Mouse (Mus musculus): ENCODE measurements around the gene Hoxa10. TPM values are rescaled to one million over a fixed set of nuclear protein-coding genes. Genes with fewer than 3 reads are reported as not detected.
A peak's percentile ranks its signal among the peaks of the same experiment; 100 is the strongest.

Hoxa10 gene
- 79.4 and 93.6 TPM in 2 replicates for polyA plus RNA-seq (2012; rRNA removed)

- peak; percentile 86 for DNase-seq (ENCODE audit: low spot score)
Measured at GRCm38 (mm10) chr6:52240389-52241000, at the start of gene Hoxa10. Hoxa10 (minus strand) TSS chr6:52240854.

DNA sequence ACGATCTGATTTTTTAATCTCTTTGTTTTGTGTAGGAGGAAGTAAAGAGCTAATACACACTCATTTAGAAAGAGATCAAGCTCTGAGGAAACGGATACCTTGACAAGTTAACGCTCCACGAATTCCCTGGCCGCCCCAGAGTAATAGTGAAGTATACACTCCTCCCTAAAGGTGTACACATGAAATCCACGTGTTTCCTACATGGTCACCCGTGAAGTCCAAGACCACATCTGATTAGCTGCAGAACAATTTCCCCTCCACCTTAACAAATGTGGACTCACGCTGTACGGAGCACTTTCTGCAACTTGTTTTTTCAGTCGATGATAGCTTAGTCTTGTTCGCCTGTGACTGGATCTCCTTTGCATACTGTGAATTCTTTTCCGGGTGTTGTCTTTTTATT is 49.5 kb upstream of the Hoxa10 start:
- DNase-seq (ENCODE audit: low spot score), result no peak

DNA sequence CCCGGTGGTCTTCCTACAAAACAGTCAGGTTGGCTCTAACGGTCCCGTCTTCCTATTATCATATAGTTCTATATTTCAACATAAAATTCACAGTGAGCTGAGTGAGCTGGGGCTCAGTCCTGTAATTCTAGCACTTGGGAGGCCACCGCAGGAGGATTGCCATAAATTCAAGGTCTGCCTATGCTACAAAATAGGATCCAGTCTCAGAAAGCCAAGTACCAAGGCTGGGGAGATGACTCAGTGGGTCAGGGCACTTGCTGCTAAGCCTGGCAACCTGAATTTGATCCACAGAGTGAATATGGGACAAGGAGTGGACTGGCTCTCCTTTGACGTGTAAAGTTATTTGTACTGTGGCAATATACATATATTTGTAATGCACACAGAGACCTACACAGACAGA is 43.2 kb upstream of the Hoxa10 start:
- DNase-seq (ENCODE audit: low spot score), result no peak

GRCm38 (mm10) chr6:52281084-52281483 is 40.4 kb upstream of the Hoxa10 start:
- DNase-seq (ENCODE audit: low spot score), result no peak

GRCm38 (mm10) chr6:52276920-52277319 is 36.3 kb upstream of the Hoxa10 start:
- DNase-seq (ENCODE audit: low spot score), result no peak

DNA sequence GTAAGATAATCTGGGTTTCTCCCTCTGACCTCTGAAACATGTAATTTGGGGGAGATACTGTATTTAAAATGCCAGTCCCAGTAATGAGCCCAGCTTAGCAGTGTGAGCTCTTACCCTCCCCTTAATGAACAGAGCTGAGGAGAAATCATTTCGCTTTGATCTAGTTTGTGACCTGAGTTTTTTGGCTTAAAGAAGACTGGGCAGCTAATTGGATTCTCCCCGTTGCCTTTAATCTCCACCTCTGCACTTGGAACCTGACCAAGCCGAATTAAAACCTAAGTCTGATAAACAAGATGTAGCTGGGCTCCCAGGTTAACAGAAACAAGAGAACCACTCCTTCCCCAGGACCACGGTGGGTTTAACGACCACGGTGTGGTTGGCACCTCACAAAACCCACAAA is 35.7 kb upstream of the Hoxa10 start:
- no peak for DNase-seq (ENCODE audit: low spot score)

DNA sequence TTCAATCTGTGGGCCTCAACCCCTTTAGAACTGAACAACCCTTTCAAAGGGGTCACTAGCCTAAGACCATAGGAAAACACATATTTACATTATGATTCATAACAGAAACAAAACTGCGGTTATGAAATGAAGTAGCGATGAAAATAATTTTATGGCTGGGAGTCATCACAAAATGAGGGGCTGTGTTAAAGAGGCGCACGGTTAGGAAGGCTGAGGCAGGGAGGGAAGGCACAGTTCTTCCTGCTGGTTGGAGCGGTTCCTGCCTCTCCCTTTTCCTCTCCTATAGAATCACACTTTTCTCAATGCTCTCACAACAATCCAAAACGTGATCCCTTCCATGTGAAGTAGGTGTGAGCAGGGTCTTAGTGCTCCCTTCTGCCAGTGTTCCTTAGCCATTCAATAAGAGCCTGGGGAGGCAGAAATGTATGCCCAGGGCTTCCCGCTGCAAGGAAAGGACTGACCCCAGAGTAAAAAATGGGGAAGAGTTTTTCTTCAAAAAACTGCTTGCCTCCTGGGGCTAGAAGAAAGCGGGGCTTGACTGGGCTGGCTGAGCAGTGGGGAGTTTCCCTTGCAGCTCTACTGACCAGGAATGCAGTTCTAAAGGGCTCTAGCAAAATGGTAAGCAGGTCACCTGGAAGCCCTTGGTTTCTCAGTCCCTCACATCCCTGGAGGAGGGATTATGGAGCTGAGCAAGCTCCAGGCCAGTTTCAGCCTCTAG is 35.1 kb upstream of the Hoxa10 start:
- DNase-seq (ENCODE audit: low spot score), result no peak

- no peak for DNase-seq (ENCODE audit: low spot score)
Measured at GRCm38 (mm10) chr6:52274576-52274975, 33.9 kb upstream of the Hoxa10 start.

GRCm38 (mm10) chr6:52273656-52274280 is 33.1 kb upstream of the Hoxa10 start:
- no peak for DNase-seq (ENCODE audit: low spot score)

- no peak for DNase-seq (ENCODE audit: low spot score)
Measured at GRCm38 (mm10) chr6:52272766-52273655, 32.4 kb upstream of the Hoxa10 start.

GRCm38 (mm10) chr6:52270494-52271480 is 30.1 kb upstream of the Hoxa10 start:
- no peak for DNase-seq (ENCODE audit: low spot score)

DNA sequence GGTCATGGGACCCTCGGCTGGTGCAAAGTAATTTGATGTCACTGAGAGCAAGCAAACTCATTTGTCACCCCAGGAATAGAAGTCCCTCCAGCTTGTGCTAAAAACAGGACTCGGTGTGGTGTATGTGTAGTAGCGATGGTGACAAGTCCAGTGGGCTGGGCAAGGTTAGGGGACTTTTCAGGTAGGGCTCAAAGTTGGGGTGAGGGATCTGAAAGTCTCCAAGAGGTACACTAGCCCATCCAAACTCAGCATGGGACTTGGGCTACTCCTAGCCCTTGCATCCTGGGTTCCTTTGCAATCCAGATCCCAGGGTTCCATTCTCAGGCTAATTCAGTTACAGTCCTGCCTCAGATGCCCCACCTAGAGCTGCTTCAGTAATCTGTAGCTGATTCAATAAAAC is 28.1 kb upstream of the Hoxa10 start:
- no peak for DNase-seq (ENCODE audit: low spot score)

- no peak for DNase-seq (ENCODE audit: low spot score)
Measured at GRCm38 (mm10) chr6:52268341-52268740, 27.7 kb upstream of the Hoxa10 start.

GRCm38 (mm10) chr6:52267691-52268090 is 27.0 kb upstream of the Hoxa10 start:
- DNase-seq (ENCODE audit: low spot score), result no peak

- no peak for DNase-seq (ENCODE audit: low spot score)
Measured at GRCm38 (mm10) chr6:52267221-52267620, 26.6 kb upstream of the Hoxa10 start.

DNA sequence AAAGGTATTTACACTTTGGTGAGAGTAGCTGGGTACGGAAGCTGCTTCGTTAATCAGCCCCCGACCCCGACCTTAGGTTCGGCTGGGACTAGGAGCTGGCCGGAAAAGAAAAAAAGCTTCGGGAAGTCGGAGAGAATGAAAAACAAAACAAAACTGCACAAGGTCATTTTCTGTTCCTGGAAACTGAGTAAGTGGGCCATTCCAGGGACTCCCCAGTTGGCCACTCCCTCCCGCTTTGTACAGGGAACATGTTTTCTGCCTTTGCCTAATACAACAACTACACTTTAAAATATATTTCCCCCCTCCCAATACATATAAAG is 26.0 kb upstream of the Hoxa10 start:
- DNase-seq (ENCODE audit: low spot score), result no peak

- DNase-seq (ENCODE audit: low spot score), result no peak
Measured at GRCm38 (mm10) chr6:52265913-52266665, 25.4 kb upstream of the Hoxa10 start.

- no peak for DNase-seq (ENCODE audit: low spot score)
Measured at GRCm38 (mm10) chr6:52265306-52265912, 24.8 kb upstream of the Hoxa10 start.

DNA sequence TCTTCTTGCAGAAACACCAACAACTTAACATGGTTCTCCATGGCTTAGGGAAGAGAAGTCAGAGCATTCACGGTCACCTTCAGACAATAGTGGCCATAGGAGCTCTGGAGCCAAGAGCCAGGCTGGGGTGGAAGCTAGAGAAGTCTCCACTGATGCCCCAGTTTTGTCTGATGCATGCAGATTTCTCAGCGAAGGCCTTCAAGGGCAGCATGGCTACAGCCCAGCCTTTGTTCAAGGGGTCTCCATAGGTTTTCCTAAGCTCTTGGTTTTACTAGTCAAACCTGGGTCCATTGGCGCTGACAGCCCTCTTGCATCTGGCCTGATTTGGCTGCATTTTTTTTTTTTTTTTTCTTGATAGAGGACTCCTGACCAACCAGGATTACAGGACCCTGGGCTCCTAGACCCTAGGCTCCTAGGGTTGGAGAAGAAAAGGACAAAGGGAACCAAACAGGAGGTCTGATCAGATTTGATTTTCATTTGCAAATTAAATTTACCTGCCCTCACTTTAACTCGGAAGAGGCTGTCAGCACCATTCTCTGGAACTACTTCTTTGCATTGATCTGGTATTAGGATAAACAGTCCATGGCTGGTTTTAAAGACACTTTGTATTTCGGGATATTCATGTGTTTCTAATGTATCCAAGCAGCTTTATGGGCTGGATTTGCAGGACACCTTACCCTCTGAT is 23.6 kb upstream of the Hoxa10 start:
- no peak for DNase-seq (ENCODE audit: low spot score)

- no peak for DNase-seq (ENCODE audit: low spot score)
Measured at GRCm38 (mm10) chr6:52263321-52263585, 22.6 kb upstream of the Hoxa10 start.

Measured in urinary bladder, adult 2 months (tissue).